Mouse (Mus musculus): ENCODE results near the gene Gna15.

DNA sequence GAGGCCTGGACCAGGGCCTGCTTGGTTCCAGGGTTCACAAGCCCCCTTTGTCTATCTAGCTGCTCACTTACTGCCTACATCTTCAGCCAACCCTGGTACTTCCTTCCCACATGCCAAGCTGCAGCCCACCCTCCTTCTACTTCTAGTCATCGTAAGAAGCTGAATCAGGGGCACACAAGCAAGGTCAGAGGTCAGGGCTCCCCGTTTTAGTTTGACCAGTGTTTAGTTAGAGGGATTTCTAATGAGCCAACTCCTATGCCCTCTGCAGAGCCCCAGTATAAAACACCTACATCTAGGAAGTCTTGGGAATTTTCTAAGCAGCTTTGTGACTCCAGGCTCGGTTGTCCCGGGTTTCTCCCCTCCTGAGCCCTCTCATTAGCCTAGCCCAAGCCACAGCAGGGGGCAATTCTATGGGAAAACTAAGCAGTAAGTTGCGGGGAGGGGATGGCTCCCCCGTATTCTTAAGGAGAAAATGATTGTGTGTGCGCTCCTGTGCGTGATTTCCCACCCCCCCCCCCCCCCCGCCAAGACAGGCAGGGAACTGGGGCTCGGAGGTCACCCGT, 46.3 kb upstream of the Gna15 start:
- TF ChIP-seq CTCF (IDR thresholded peaks at IDR 0.05; ENCODE audit: borderline replicate concordance, insufficient read depth, low read depth, low read length), result no peak
- TF ChIP-seq POLR2A (IDR thresholded peaks at IDR 0.05; ENCODE audit: borderline replicate concordance, insufficient read depth, low read length), result no peak

Measured in cerebellum, adult 2 months (tissue).